Mouse (Mus musculus): ENCODE measurements around the gene Afp. TPM values are rescaled to one million over a fixed set of nuclear protein-coding genes. Genes with fewer than 3 reads are reported as not detected.

Gene Afp
- polyA plus RNA-seq, 1 experiment, result 0.21 TPM

DNA sequence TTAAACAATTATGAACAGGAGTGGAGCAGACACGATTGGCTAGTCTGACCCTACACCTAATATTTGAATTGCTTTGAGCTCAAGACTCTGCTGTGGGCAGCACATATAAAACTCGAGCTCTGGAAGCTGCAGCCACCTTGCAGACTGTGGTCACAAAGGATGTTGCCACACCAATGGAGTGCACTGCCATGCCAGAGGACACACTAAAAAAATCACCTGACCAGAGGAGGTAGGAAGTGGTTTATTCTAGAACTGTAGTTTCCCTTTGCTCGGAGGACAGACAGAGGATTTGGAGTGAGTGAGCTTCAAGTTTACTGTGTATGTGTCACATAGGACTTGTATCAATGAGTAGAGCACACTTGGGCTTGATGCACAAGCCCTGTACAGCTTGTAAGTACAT is 65.5 kb downstream of the Afp start:
- no peaks in the 10 kb centered on the region for H3K4me1 ChIP-seq (ENCODE audit: control insufficient read depth, insufficient read depth, low read length)
- no peak for TF ChIP-seq POLR2A (IDR thresholded peaks at IDR 0.05; ENCODE audit: control insufficient read depth, low read depth, low read length)
- TF ChIP-seq CTCF (IDR thresholded peaks at IDR 0.05; ENCODE audit: control insufficient read depth, insufficient read depth, insufficient replicate concordance, low read depth, low read length), result no peak
- no peaks in the 10 kb centered on the region for H3K27me3 ChIP-seq (ENCODE audit: control insufficient read depth, insufficient read depth, low read length)
- H3K27ac ChIP-seq (ENCODE audit: control insufficient read depth, insufficient read depth, low read depth, low read length), result no peak overlapping the region
- H3K36me3 ChIP-seq (ENCODE audit: control insufficient read depth, insufficient read depth, low read length), result no peaks in the 10 kb centered on the region
- no peak overlapping the region for H3K4me3 ChIP-seq (ENCODE audit: control insufficient read depth, low read depth, low read length)

Other genes with a start within 250 kb of the Afp start
- 15.7 and 18.2 TPM in 2 replicates for gene Ankrd17, start 124.2 kb upstream of the Afp start, polyA plus RNA-seq (2012; rRNA removed)
- gene Gm9958, start 123.5 kb upstream of the Afp start, polyA plus RNA-seq (2012; rRNA removed), result 0.61 and 1.6 TPM in 2 replicates
- gene Alb, start 29.8 kb upstream of the Afp start, polyA plus RNA-seq (2012; rRNA removed), result 0.07 and 0.22 TPM in 2 replicates
- gene Afm, start 28.2 kb downstream of the Afp start, polyA plus RNA-seq (2012; rRNA removed), result 0.99 and 1.3 TPM in 2 replicates
- 0.12 TPM in 1 of 2 replicates, not detected in the other for gene 5830473C10Rik, start 70.4 kb downstream of the Afp start, polyA plus RNA-seq (2012; rRNA removed)
- 0.24 and 0.42 TPM in 2 replicates for gene Rassf6, start 149.9 kb downstream of the Afp start, polyA plus RNA-seq (2012; rRNA removed)